Mouse (Mus musculus): ENCODE data around the gene Synpr.
A peak's percentile ranks its signal among the peaks of the same experiment; 100 is the strongest.
"Not testable (repeated sequence)": the region's sequence is repeated elsewhere in the genome, so short reads cannot be mapped to it uniquely, and the experiment has no call there.

Synpr gene

GRCm38 (mm10) chr14:13284091-13284844 lies at the start of gene Synpr:
TSS of gene Synpr (plus strand) at chr14:13284780.
- DNase-seq (ENCODE audit: low read depth, low spot score): peak; percentile 84

- DNase-seq (ENCODE audit: low read depth, low spot score): peak; percentile 30
Observed at GRCm38 (mm10) chr14:13236929-13237328, 47.7 kb upstream of the Synpr start.

GRCm38 (mm10) chr14:13247431-13247830 lies 37.1 kb upstream of the Synpr start:
- no peak for DNase-seq (ENCODE audit: low read depth, low spot score)

GRCm38 (mm10) chr14:13249361-13249760 lies 35.2 kb upstream of the Synpr start:
- DNase-seq (ENCODE audit: low read depth, low spot score): no peak

GRCm38 (mm10) chr14:13252594-13252993 lies 32.0 kb upstream of the Synpr start:
- DNase-seq (ENCODE audit: low read depth, low spot score): no peak

GRCm38 (mm10) chr14:13254741-13255140 lies 29.8 kb upstream of the Synpr start:
- DNase-seq (ENCODE audit: low read depth, low spot score): not testable (repeated sequence)

- no peak for DNase-seq (ENCODE audit: low read depth, low spot score)
Observed at GRCm38 (mm10) chr14:13262406-13262805, 22.2 kb upstream of the Synpr start.

GRCm38 (mm10) chr14:13266331-13266730 lies 18.2 kb upstream of the Synpr start:
- DNase-seq (ENCODE audit: low read depth, low spot score): no peak

- no peak for DNase-seq (ENCODE audit: low read depth, low spot score)
Observed at GRCm38 (mm10) chr14:13267181-13267580, 17.4 kb upstream of the Synpr start.

GRCm38 (mm10) chr14:13283211-13283610 lies 1.4 kb upstream of the Synpr start:
- no peak for DNase-seq (ENCODE audit: low read depth, low spot score)

GRCm38 (mm10) chr14:13284845-13285198 lies 242 bp downstream of the Synpr start:
- DNase-seq (ENCODE audit: low read depth, low spot score): no peak

- DNase-seq (ENCODE audit: low read depth, low spot score): no peak
Observed at GRCm38 (mm10) chr14:13285341-13286130, 956 bp downstream of the Synpr start.

GRCm38 (mm10) chr14:13294200-13294599 lies 9.6 kb downstream of the Synpr start:
- DNase-seq (ENCODE audit: low read depth, low spot score): no peak

GRCm38 (mm10) chr14:13314323-13314722 lies 29.7 kb downstream of the Synpr start:
- no peak for DNase-seq (ENCODE audit: low read depth, low spot score)

- DNase-seq (ENCODE audit: low read depth, low spot score): no peak
Observed at GRCm38 (mm10) chr14:13328461-13328860, 43.9 kb downstream of the Synpr start.

- no peak for DNase-seq (ENCODE audit: low read depth, low spot score)
Observed at GRCm38 (mm10) chr14:13332497-13333306, 48.1 kb downstream of the Synpr start.

- DNase-seq (ENCODE audit: low read depth, low spot score): no peak
Observed at GRCm38 (mm10) chr14:13333372-13333771, 48.8 kb downstream of the Synpr start.

GRCm38 (mm10) chr14:13336162-13336561 lies 51.6 kb downstream of the Synpr start:
- no peak for DNase-seq (ENCODE audit: low read depth, low spot score)

- no peak for DNase-seq (ENCODE audit: low read depth, low spot score)
Observed at GRCm38 (mm10) chr14:13340688-13341087, 56.1 kb downstream of the Synpr start.

GRCm38 (mm10) chr14:13344240-13344639 lies 59.7 kb downstream of the Synpr start:
- no peak for DNase-seq (ENCODE audit: low read depth, low spot score)

GRCm38 (mm10) chr14:13349170-13349865 lies 64.7 kb downstream of the Synpr start:
- DNase-seq (ENCODE audit: low read depth, low spot score): no peak

Measured in embryo, embryonic 11.5 days (tissue).